Mouse (Mus musculus) small intestine, adult 2 months (tissue): ENCODE measurements at regions not wholly inside any gene's neighbourhood (a gene's known extent, or its start where the extent isn't known, plus 50 kb on each side); places are given as distances from the start of the nearest gene placed in this dataset.
A peak's percentile ranks its signal among the peaks of the same experiment; 100 is the strongest.

Experiments
- H3K27ac ChIP-seq: fragments of 200-500 bp; 2 replicates; pipeline ENCODE4 v1.5.1; 2012; ENCODE audit warnings: low read depth, low read length, control low read depth, inconsistent platforms; ENCODE audit not compliant: insufficient read depth
- H3K27me3 ChIP-seq: fragments of 200-500 bp; 2 replicates; pipeline ENCODE4 v1.6.1; 2012; ENCODE audit warnings: mild to moderate bottlenecking, moderate library complexity, low read length, inconsistent platforms; ENCODE audit not compliant: control insufficient read depth, insufficient read depth
- H3K36me3 ChIP-seq: fragments of 200-500 bp; 2 replicates; pipeline ENCODE4 v1.6.1; 2012; ENCODE audit warnings: mild to moderate bottlenecking, low read length, control low read depth, inconsistent platforms; ENCODE audit not compliant: control insufficient read depth, insufficient read depth
- H3K4me1 ChIP-seq: fragments of 200-500 bp; 2 replicates; pipeline ENCODE4 v1.6.1; 2012; ENCODE audit warnings: low read length, inconsistent platforms, mixed read lengths; ENCODE audit not compliant: control insufficient read depth, insufficient read depth, insufficient read length
- H3K4me3 ChIP-seq: fragments of 200-500 bp; 2 replicates; pipeline ENCODE4 v1.5.1; 2012; ENCODE audit warnings: low read depth, mild to moderate bottlenecking, control low read depth, inconsistent platforms, low read length, moderate library complexity
- CTCF ChIP-seq: fragments of 200-500 bp; IDR thresholded peaks from 2 replicates; pipeline ENCODE4 v1.5.1; 2012; ENCODE audit warnings: low read depth, mild to moderate bottlenecking, control low read depth, inconsistent platforms, low read length, moderate library complexity, mixed read lengths; ENCODE audit not compliant: insufficient replicate concordance, insufficient read length; ENCODE audit errors: extremely low read depth
- POLR2A ChIP-seq: fragments of 200-500 bp; IDR thresholded peaks from 2 replicates; pipeline ENCODE4 v1.6.1; 2012; ENCODE audit warnings: low read depth, mild to moderate bottlenecking, control low read depth, inconsistent platforms, low read length, moderate library complexity
- WGBS: fragments of 180-500 bp; shearing (Covaris S2); methylation state at CpG from one replicate; pipeline ENCODE4 v1.1.7; 2018; 5-methylcytosine and 5-hydroxymethylcytosine counted together

DNA sequence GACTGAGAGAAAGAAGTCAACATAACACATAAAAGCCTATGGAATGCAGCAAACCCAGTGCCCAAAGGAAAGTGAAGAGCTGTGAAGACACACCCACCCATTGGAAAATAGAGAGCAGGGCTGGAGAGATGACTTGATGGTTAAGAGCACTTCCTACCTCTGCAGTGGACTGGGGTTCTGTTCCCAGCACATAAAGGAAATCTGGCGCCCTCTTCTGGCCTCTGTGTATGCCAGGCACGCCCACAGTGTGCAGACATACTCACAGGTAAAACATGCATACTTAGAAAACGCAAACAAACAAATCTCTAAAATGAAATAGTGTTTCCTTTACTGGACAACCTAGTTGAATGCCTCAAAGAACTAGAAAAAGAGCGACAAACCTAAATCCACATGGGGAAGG is 440.4 kb downstream of the Fgf9 start:
- H3K27ac ChIP-seq: no peak overlapping the region
- 0 out of 2 replicates have a peak, but pooled peaks cover 2% of the 10 kb centered on the region for H3K27me3 ChIP-seq
- WGBS: 82% methylated on average over 4 of the region's 4 CpGs
- H3K4me1 ChIP-seq: peaks cover 2% of the 10 kb centered on the region; the same call in 1 of the 2 replicates
- TF ChIP-seq POLR2A (no peak), CTCF (peak; percentile 33; the same call in 1 of the 2 replicates)
- no peak overlapping the region for H3K4me3 ChIP-seq
- no peaks in the 10 kb centered on the region for H3K36me3 ChIP-seq

DNA sequence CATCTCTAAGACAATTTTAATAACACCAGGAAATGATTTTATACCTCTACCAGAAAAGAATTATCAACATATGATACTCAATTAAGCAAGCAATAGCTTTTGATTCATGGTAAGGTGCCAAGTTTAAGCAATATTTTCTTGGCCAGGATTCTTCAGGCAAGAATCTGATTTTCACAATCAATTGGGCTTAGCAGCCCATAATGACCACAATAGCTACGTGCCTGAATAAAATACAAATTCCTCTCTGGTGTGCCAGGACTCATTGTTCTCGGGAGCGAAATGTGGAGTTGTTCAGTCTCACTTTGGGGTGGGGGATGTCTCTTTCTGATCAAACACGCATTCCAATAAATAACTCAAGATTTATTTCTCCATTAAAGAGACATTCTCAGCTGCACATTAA is 438.8 kb downstream of the Fgf9 start:
- WGBS: 30% methylated on average over 4 of the region's 4 CpGs
- H3K4me3 ChIP-seq: no peak overlapping the region
- no peak overlapping the region for H3K27ac ChIP-seq
- no peaks in the 10 kb centered on the region for H3K36me3 ChIP-seq
- peaks cover 2% of the 10 kb centered on the region; the same call in 1 of the 2 replicates for H3K4me1 ChIP-seq
- 0 out of 2 replicates have a peak, but pooled peaks cover 2% of the 10 kb centered on the region for H3K27me3 ChIP-seq
- no peak for TF ChIP-seq CTCF
- TF ChIP-seq POLR2A: no peak

DNA sequence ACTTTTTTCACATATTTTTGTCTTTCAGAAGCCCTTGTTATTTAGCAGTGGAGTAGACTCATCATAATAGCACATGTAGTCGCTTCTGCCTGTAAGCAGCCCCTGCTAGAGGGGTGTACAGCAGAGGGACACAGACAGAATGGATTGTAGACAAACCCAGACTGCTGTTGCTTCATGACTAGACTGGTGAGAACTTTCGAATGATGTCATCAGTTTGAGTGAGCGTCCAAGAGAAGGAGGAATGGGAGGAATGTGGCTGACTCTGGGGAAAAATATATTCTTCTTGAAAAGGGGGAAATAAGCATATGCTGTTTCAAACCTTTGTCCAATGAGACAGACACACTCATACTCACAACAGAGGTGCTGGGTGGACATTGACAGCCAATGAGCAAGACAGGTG is 436.1 kb downstream of the Fgf9 start:
- Histone ChIP-seq H3K4me3 (no peak overlapping the region), H3K4me1 (peaks cover 2% of the 10 kb centered on the region; the same call in 1 of the 2 replicates), H3K27ac (no peak overlapping the region), H3K36me3 (no peaks in the 10 kb centered on the region), H3K27me3 (no peaks in the 10 kb centered on the region)
- WGBS: 82% methylated on average over 3 of the region's 3 CpGs
- TF ChIP-seq CTCF: no peak

DNA sequence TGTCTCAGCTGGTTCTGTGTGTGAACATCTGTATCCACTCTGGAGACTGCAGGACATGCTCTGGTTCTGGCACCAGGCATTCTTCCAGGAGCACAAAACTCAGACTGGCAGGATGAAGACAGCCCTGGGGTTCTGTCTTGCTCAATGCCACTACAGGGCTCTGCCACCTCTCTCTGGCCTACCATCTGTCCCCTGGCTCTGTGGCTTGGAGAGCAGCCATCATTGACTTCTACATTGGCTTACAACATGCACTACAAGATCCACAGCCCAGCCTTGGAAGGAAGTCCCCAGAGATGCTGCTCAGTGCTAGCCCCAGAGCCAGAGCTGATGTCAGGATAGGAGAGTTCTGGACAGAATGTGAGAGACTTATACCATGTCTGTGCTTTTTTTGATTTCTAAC is 435.5 kb downstream of the Fgf9 start:
- no peak for TF ChIP-seq CTCF
- TF ChIP-seq POLR2A: no peak
- H3K27ac ChIP-seq: no peak overlapping the region
- H3K27me3 ChIP-seq: no peaks in the 10 kb centered on the region
- H3K36me3 ChIP-seq: no peaks in the 10 kb centered on the region
- H3K4me3 ChIP-seq: no peak overlapping the region
- peaks cover 2% of the 10 kb centered on the region; the same call in 1 of the 2 replicates for H3K4me1 ChIP-seq

DNA sequence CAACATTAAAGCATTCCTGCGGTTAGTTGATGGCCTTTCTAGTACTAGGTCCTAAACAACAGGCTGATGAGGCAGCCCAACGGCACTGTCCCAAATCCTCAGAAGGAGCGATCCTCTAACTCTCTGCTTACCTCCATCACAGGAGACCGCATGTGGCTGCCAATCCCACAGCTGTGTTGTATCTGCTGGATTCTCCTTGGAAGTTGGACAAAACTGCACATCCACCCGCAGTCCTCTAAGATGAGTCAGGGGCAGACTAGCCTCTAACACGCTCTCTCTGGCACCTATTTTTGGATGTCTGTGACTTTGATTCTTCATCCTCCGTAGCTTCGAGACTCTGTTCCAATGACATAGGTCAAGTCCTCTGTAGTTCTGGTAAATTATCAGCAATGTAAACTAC is 432.5 kb downstream of the Fgf9 start:
- TF ChIP-seq CTCF (no peak), POLR2A (no peak)
- no peak overlapping the region for H3K4me3 ChIP-seq
- H3K36me3 ChIP-seq: no peaks in the 10 kb centered on the region
- no peak overlapping the region for H3K27ac ChIP-seq
- 78% methylated on average over 8 of the region's 8 CpGs for WGBS
- no peaks in the 10 kb centered on the region for H3K4me1 ChIP-seq
- no peaks in the 10 kb centered on the region for H3K27me3 ChIP-seq

GRCm38 (mm10) chr14:58500014-58500413 is 429.7 kb downstream of the Fgf9 start:
- no peaks in the 10 kb centered on the region for H3K27me3 ChIP-seq
- H3K4me1 ChIP-seq: no peaks in the 10 kb centered on the region
- H3K27ac ChIP-seq: no peak overlapping the region
- TF ChIP-seq POLR2A (no peak), CTCF (no peak)
- no peak overlapping the region for H3K4me3 ChIP-seq
- 71% methylated on average over 2 of the region's 2 CpGs for WGBS
- H3K36me3 ChIP-seq: no peaks in the 10 kb centered on the region

DNA sequence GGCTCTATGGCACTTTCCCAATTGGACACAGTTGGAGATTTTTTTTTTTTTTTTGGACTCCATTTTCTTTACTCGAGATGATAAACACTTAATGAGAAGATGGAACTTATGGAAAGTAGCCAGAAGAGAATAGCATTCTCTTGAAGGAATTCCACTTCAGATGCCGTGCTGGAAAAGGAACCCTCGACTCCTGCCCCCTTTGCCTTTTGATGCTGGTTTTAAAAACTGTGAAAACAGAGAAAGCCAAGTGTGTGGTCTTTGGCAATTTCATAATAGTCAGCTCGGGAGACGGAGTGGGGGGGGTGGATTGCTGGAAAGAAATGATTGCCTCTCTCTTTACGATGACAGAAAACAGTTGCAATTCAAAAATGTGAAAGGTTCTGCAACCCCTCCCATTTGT is 429.2 kb downstream of the Fgf9 start:
- no peaks in the 10 kb centered on the region for H3K4me1 ChIP-seq
- no peak overlapping the region for H3K27ac ChIP-seq
- H3K27me3 ChIP-seq: no peaks in the 10 kb centered on the region
- no peaks in the 10 kb centered on the region for H3K36me3 ChIP-seq
- 76% methylated on average over 6 of the region's 6 CpGs for WGBS
- no peak overlapping the region for H3K4me3 ChIP-seq
- TF ChIP-seq POLR2A (no peak), CTCF (no peak)

DNA sequence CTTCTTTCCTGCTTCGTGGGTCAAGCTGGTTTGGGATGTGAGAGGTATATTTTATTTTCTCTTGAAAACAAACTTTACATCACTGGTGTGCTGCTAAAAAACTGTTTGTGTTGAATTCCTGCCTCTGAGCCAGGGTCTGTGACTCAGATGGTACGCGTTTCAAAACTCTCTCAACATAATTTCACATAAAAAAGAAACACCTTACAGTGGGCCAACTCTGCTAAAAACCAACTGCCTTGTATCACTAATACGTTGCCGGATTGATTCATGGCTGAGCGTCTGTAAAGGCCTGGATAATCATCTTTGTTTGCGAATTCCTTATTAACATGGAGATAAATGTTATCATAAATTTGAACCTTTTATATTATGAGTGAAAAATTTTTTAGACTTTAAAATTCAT is 428.7 kb downstream of the Fgf9 start:
- Histone ChIP-seq H3K27me3 (no peaks in the 10 kb centered on the region), H3K36me3 (no peaks in the 10 kb centered on the region), H3K4me1 (no peaks in the 10 kb centered on the region), H3K27ac (no peak overlapping the region), H3K4me3 (no peak overlapping the region)
- TF ChIP-seq POLR2A: no peak
- TF ChIP-seq CTCF: no peak
- 81% methylated on average over 7 of the region's 7 CpGs for WGBS
